Mouse (Mus musculus) kidney, adult 8-10 months (tissue): Measurements from ENCODE around the gene Usp5.

Source experiments
- DNase-seq, 2 experiments: peaks; one replicate each; pipeline ENCODE4 v3.0.0; 2022

Gene Usp5

DNA sequence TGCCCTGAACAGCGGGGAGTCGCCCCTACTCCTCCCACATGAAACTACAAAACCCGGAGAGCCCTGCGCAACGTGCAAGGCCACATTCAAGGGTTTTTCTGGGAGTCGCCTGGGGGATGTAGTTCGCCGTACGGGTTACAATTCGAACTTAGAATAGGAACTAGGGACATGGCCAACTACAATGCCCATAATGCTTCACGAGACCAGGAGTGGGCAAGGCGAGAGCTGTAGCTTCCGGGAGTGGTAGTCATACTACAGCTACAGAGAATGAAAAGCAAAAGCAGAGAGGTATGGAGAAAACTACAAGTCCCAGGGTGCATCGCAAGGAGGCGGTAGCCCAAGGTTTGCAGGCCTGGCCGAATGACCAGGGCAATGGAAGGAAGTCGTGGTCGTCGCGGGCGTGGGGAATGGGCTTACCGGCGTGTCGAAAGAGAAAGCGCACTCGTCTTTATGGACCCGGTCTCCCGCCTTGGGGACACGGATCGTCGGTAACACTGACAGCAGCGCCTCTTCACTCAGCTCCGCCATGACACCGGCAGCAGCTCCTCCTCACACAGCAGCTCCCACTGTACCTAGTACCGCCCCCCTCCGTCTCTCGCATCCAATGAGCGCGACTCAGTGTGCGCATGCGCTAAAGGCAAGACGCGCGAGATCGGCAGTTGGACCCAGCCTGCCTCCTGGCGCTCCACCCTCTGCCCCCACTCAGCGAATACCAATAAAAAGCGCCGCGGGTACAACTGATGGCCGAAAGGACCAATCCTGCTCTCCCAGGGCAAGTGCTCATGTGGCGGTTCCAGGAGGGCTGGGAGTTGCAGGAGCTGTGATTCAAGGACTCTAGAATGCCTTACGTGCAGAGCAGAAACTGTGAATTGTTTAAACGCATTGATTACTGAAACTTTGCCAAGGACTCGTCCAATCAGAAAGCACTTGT is at the start of gene Usp5, which contains the start of gene Cdca3:
Gene Usp5 (minus strand): TSS at position 617 of the 931 bp plus-strand sequence.
Gene Cdca3 (plus strand): TSS at position 680 of the 931 bp plus-strand sequence.
- peak; percentile 98 to 100 for DNase-seq

DNA sequence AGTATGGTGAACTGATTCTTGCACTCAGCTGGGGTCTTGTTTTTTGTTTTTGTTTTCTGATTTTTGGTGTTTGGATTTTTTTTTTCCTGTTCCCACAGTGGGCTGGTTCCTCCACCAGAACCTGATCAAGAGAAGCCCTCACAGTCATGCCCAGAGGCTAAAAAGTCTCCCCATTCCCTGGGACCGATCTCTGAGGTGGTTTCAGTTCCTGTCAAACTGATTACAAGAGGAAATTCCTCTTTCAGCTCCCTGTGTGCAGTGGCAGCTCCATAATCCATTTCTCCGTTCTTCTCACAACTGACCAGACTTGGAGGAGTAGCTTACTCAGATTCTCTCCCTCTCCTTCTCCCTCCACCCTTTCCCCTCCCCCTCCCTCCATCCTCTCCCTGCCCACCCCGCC is 45.1 kb upstream of the Usp5 start:
- DNase-seq, result no peak

- DNase-seq, result no peak
Measured at GRCm38 (mm10) chr6:124866560-124866959, 37.3 kb upstream of the Usp5 start.

GRCm38 (mm10) chr6:124865766-124866362 is 36.6 kb upstream of the Usp5 start:
- peak in 1 of 2 experiments; percentile 25 for DNase-seq

- DNase-seq, result peak; percentile 27 to 34
Measured at GRCm38 (mm10) chr6:124863658-124864298, 34.5 kb upstream of the Usp5 start, which contains the start of gene Gpr162. Gene Gpr162, minus strand, starts transcription at chr6:124863983.

DNA sequence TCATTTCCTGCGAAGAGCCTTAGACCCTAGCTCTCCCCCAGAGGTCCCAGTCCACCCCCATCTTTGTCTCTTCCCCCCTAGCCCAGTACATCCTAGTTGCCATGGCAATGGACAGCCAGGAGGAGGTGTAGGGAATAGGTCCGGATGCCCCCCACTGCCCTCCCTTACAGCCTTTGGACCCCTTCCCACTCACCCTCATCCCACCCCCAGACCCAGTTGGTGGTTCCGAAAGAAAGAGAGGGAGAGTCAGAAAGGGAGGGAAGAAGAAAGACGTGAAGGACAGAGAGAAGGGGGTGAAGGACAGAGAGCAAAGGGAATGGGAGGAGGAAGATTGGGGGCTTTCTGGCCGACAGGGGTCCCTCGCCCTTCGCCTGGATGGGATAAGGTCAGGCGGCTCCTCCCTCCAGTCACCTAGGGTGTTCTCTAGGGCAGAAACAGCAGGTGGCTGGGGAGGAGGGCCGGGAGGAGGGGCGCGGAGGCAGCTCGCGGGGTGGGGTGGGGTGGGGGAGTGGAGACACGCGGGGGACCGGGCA is 33.9 kb upstream of the Usp5 start:
- no peak for DNase-seq

DNA sequence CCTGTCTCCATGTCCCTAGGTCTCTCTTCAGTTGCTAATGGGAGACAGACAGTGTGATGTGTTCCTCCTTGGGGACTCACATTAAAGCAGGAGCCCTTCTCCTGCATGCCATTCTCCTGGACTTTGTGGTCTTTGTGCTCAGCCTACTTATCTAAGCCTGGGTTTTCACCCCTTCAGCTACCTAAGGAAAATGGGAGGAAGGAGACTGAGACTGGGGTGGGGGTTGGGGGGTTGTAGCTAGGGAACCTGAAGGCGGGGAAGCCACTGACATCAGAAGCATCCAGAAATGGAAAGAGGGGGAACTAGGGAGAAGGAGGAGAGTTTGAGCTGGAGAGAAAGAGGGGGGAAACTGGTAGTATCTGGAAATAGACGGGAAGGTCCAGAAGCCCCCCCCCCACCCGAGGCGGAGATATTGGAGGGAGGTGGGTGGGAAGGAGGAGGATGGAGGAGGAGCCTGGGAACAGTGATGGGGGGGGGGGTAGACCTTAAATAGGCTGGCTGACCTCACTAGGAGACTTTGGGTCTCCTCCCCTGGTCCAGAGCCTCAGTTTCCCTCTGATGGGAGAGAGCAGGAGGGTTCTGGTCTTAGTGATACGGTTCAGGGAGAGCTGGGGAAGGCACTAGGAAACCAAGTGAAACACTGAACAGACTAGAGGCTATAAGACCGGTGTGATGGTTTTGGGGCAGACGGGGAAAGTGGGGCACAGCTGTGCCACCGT is 33.3 kb upstream of the Usp5 start:
- no peak for DNase-seq

GRCm38 (mm10) chr6:124861802-124862201 is 32.5 kb upstream of the Usp5 start:
- no peak for DNase-seq

GRCm38 (mm10) chr6:124861266-124861665 is 32.0 kb upstream of the Usp5 start:
- no peak for DNase-seq

- DNase-seq, result no peak
Measured at GRCm38 (mm10) chr6:124860511-124860910, 31.2 kb upstream of the Usp5 start.

GRCm38 (mm10) chr6:124859725-124860124 is 30.4 kb upstream of the Usp5 start:
- DNase-seq, result peak; percentile 80 to 90

- DNase-seq, result no peak
Measured at GRCm38 (mm10) chr6:124858561-124859318, 29.5 kb upstream of the Usp5 start.

- DNase-seq, result no peak
Measured at GRCm38 (mm10) chr6:124857840-124858530, 28.7 kb upstream of the Usp5 start.

GRCm38 (mm10) chr6:124856916-124857839 is 27.9 kb upstream of the Usp5 start, which contains the start of gene P3h3:
Gene P3h3, minus strand, starts transcription at chr6:124857752.
- DNase-seq, result peak; percentile 69 to 72

GRCm38 (mm10) chr6:124856321-124856720 is 27.0 kb upstream of the Usp5 start:
- DNase-seq, result no peak

GRCm38 (mm10) chr6:124854647-124855046 is 25.4 kb upstream of the Usp5 start:
- DNase-seq, result no peak

DNA sequence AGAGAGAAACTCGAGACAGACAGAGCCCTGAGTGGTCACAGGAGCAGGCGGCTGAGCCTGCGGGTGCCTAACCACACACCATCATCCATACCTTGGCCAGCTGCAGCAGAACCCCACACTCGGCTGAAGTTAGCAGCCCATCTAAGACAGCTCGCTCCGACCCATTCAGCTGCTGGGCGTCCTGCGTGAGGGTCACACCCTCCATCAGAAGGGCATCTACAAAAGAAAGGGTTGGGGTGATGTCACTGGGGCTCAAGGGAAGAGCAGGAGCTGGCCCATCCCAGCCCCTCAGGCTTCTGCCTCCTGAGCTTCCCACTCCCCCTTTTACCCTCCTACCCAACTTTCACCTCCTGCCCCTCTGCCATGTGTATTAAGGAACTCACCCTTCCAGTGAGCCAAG is 21.3 kb upstream of the Usp5 start:
- no peak for DNase-seq

- peak; percentile 85 to 93 for DNase-seq
Measured at GRCm38 (mm10) chr6:124847305-124847704, 18.0 kb upstream of the Usp5 start.

GRCm38 (mm10) chr6:124840241-124841167 is 11.2 kb upstream of the Usp5 start, which contains the start of gene Gnb3:
Gene Gnb3, minus strand, starts transcription at chr6:124840275.
- DNase-seq, result no peak
